Mouse (Mus musculus) small intestine, adult 10 weeks (tissue): ENCODE measurements around the gene Olfr1302. TPM values are rescaled to one million over a fixed set of nuclear protein-coding genes. Genes with fewer than 3 reads are reported as not detected.

ENCODE experiments used
- polyA plus RNA-seq: library from polyadenylated mRNA; stranded (reverse); fragments of 350-450 nt; fragmentation: Illumina TruSeq; extraction: RNeasy Lipid Tissue Mini Kit (QIAGEN cat#74804); gene quantifications from one replicate; pipeline ENCODE4 v1.2.3, GENCODE M21; 2014; ENCODE audit warnings: low replicate concordance

Gene Olfr1302
- not detected for polyA plus RNA-seq

GRCm38 (mm10) chr2:111777129-111777528 is at the start of gene Olfr1302:
TSS of gene Olfr1302 (plus strand) at chr2:111777429.

GRCm38 (mm10) chr2:111750706-111751105 is 26.5 kb upstream of the Olfr1302 start, which contains the start of gene Olfr1301:
TSS of gene Olfr1301 (plus strand) at chr2:111751006.

GRCm38 (mm10) chr2:111820240-111820639 is 43.0 kb downstream of the Olfr1302 start, which contains the start of gene Olfr1303:
TSS of gene Olfr1303 (minus strand) at chr2:111820340.

Other genes with a start within 250 kb of the Olfr1302 start
- gene Olfr1294, start 237.1 kb upstream of the Olfr1302 start, polyA plus RNA-seq: not detected
- gene Olfr1295, start 207.7 kb upstream of the Olfr1302 start, polyA plus RNA-seq: not detected
- not detected for gene Olfr1297, start 150.9 kb upstream of the Olfr1302 start, polyA plus RNA-seq
- not detected for gene Olfr1298, start 128.2 kb upstream of the Olfr1302 start, polyA plus RNA-seq
- gene Olfr1299, start 116.0 kb upstream of the Olfr1302 start, polyA plus RNA-seq: not detected
- gene Olfr1301, start 26.4 kb upstream of the Olfr1302 start, polyA plus RNA-seq: not detected
- not detected for gene Olfr1303, start 42.9 kb downstream of the Olfr1302 start, polyA plus RNA-seq
- gene Olfr1305, start 99.7 kb downstream of the Olfr1302 start, polyA plus RNA-seq: not detected
- gene Olfr1306, start 138.8 kb downstream of the Olfr1302 start, polyA plus RNA-seq: not detected
- gene Olfr1307, start 172.0 kb downstream of the Olfr1302 start, polyA plus RNA-seq: not detected
- not detected for gene Olfr1308, start 187.5 kb downstream of the Olfr1302 start, polyA plus RNA-seq
- gene Olfr1309, start 212.9 kb downstream of the Olfr1302 start, polyA plus RNA-seq: not detected
- not detected for gene Olfr1310, start 235.3 kb downstream of the Olfr1302 start, polyA plus RNA-seq
- not detected for gene Olfr1311, start 247.0 kb downstream of the Olfr1302 start, polyA plus RNA-seq